Mouse (Mus musculus) G1E (cell line): ENCODE measurements around the gene Bpifc.

Experiments
- CTCF ChIP-seq: IDR thresholded peaks from 2 replicates; pipeline ENCODE4 v1.5.1; 2012; ENCODE audit warnings: low read depth, low read length, inconsistent platforms, mixed read lengths
- POLR2AphosphoS5 ChIP-seq: IDR thresholded peaks from 2 replicates; pipeline ENCODE4 v1.6.1; 2012; ENCODE audit warnings: low read depth, low read length, inconsistent platforms; ENCODE audit not compliant: insufficient replicate concordance

DNA sequence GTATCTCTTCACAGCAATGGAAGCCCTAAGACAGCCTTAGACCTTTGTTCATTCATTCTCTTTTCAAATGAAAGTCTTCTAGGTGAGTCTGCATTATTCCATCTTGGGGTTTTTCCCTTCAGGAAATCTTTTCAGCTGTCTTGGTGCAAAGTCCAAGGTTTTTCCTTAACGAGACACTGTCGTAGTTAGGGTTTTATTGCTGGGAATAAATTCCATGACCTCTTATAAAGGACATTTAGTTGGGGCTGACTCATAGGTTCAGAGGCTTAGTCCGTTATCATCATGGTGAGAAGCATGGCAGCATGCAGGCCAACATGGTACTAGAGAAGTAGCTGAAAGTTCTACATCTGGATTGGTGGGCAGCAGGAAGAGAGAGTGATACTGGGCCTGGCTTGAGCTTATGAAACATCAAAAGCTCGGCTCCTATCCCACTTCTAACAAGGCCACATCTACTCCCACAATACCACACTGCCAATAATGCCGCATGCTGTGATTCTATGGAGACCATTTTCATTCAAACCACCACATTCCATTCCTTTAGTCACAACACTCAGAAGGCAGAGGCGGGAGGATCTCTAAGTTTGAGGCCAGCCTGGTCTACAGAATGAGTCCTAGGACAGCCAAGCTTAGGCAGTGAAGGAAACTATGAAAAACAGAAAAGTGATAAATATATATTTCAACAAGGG is 75.3 kb downstream of the Bpifc start:
- TF ChIP-seq CTCF (no peak), POLR2AphosphoS5 (no peak)
